Mouse (Mus musculus) frontal cortex, postnatal 36 days (tissue): Measurements from ENCODE around the gene Mapk10.
"Not testable (repeated sequence)": the region's sequence is repeated elsewhere in the genome, so short reads cannot be mapped to it uniquely, and the experiment has no call there.

Experiments
- DNase-seq, 2 experiments: peaks; one replicate each; pipeline ENCODE4 v3.0.0; 2022; ENCODE audit warnings: low spot score in 2 of 2

Mapk10 gene

DNA sequence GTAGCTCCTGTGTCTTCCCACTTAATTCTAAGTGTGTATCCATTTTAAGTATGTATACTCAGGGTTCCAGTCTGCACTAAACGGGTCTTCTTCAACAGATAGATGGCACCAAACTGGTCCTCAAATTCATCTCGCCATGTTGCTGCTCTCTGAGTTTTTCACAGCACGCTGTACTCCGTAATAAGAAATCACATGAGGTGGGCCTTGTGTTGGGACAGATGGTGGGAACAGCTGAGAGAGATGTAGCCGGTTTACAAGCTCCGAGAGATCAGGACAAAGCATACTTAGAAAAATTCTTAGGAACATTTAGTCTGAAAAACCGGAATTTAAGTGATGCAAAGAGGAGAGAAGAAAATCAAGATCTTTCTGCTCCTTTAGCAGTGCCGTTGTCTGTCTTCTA, 257.7 kb downstream of the Mapk10 start:
- peak in 1 of 2 experiments; percentile 53 for DNase-seq

DNA sequence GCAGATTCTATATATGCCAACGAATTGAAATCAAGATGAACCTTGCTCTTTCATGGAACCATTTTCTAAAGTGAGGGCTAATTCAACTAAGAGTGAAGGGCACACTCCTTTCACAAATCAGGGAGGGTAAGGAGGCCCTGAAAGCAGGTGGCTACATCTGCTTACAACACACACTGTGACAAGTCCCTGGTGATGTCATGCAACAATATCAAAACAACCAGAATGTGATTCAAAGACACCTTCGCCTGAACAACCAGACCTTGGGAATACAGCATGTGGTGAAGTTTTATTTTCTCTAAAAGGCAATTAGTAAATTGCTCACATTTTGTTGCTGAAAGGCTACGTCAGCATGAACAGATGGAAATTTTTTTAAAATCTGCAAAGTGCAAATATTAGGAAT, 258.2 kb downstream of the Mapk10 start:
- no peak for DNase-seq

DNA sequence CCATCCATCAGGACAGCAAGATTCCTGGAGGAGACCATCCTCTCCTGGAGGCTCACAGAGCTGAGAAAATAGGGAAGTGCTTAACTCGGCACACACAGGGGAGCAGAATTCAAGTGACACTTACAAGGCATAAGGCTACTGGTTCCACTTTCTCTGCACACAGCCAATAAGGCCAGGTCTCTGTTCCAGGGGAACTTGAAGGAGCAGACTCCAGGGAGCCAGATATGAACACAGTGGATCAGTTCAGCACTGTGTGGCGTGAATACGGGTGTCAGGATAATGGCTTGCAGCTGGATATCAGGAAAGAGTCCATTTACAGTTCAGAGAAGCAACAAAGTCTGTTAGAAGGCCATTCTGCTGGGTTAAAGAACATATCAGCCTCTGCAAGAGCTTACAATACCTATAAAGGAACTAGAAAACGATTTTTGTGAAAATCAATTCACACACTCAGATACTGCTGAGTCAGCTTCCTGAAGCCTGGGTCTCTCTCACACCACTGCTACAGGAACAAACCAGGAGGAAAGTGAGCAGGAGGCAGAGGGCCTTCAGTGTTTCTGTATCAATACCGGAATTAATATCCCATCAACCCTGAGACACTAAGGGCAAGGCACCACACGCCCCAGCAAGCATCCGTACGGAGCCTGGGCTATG, 263.9 kb downstream of the Mapk10 start:
- DNase-seq, result no peak

DNA sequence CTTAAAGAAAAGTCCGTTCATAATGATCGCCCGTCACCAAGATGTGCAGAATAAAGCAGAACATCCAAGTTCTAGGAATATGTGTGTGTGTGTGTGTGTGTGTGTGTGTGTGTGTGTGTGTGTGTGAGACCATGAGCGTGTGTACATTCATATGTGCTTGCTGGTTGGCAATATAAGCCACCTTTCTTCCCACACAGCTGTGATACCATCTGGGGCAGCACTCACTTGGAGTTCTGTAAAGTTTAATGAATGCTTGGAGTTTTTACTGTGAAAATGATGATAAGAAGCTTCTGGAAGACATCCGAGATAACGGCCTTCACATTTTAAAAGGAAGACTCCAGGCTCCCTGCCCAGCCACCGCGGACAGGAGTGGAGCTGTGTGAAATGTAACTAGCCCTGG, 264.5 kb downstream of the Mapk10 start:
- peak in 1 of 2 experiments; percentile 63 for DNase-seq

DNA sequence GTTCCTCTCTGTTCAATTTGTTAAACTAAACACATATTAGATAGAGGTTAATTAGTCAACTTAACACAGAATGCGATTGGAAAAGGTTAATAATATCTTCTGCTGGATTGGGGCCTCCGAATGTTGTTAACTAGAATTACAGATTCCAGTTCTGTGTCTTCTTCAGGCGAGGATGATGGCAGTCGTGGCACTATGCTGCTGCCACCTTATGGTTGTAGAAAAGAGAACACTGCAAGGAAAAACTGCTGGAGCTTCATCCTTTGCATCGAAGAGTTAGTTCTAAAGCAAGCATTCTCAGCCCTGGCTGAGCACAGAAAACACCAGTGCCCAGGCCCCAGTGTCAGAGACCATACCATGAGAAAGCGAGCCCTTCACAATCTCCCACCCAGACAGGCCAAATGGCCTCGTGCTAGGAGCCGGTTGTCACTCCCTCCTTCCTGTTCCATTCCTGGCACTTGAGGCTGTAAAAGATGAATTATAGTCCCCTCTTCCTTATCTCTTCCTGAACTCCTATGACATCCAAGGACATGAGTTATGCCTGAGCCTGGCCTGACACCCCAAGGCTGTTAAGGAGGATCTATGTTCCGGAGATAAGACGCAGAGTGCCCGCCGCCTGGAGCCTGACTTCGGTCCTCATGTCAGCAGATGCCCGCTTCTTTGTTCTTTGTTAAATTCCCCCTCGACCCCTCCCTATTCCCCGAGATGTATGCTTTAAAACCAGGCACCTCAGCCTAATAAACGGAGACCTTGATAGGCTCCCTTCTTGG, 267.1 kb downstream of the Mapk10 start:
- peak in 1 of 2 experiments; percentile 30 for DNase-seq

DNA sequence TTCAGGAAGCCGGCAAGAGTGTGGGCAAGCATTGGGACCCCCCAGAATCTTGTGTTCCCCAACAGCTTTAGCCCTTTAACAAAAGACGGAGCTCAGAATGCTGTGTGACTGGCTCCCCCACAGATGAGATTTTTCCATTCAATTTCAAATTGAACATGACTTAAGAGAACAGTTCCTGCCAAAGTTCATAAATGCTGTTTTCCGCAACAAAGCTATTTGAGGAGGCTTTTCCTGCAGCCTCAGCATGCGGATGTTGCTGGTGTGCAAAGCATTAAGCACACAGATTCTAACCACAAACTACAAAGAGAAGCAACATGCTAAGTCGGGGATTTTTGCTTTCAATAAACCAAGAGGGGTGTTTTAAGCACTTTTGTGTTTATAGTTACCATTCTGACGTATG, 281.0 kb downstream of the Mapk10 start:
- no peak for DNase-seq

DNA sequence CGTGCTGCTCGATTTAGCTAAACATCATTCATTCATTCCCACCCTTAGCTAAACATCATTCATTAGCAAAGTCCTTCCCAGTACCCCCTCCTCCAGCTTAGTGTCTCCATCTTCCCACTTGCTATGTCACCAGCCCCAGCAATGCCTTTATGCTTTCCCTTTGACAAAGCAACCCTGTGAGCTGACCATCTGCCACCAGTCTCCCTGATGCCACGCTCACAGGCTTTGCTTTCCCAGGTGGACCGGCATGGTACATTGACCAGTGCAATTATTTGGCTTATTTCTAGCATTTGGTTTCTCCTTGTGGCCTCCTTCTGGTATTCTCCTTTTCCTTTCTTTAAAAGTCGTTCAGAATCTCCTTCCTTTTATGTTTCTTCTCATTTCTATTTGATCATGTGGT, 284.3 kb downstream of the Mapk10 start:
- no peak for DNase-seq

DNA sequence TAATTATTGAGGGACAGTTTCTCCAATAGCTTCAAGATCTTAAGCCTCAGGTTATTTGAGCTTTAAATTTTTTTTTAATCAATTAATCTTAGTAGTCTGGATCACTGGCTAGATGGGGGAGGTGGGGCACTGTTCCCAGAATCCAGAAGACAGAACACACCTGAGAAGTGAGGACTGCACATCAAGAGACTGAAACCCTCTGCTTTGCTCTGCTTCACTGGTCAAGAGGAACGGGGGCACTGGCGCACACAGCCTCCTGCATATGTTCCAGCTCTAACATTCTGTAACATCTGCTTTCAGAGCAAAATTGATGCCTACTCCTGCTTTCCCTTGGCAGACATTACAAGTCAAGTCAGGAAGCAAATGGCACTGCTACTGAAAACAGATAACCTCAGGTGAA, 290.9 kb downstream of the Mapk10 start:
- no peak for DNase-seq

DNA sequence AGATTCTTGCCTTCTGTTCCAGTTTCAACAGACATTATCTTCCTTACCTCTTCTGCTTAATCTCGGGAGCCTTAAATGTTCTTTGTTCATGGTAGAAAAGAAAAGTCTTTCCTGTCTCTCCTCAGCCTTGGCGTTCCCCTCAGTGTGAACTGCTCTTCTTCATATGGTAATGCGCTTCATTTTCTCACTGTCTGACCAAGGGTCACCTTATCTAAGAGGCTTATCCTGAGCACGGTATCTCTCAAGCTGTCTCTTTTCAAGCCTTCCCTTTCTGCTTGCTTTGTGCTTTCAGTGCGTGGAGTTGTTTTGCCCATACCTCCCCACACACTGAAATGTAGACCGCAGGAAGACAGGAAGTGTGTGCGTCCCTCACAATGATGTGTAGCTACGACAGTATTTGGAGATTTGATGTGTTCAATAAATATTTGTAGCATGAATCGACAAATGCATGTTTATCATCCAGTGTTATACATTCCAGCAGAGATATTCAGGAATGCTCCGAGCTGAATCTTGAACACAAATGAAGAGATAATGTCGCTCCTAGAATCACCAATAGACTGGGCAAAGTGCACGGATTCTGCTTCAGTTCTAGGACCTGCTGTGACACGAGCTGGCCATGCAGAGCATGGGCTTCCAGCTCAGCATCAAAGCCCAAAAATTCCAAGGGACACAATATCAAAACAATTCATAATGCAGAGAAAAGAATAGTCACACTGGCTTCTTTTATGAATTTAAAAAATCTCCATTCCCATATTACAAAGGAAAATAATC, 305.5 kb downstream of the Mapk10 start:
- DNase-seq, result no peak

DNA sequence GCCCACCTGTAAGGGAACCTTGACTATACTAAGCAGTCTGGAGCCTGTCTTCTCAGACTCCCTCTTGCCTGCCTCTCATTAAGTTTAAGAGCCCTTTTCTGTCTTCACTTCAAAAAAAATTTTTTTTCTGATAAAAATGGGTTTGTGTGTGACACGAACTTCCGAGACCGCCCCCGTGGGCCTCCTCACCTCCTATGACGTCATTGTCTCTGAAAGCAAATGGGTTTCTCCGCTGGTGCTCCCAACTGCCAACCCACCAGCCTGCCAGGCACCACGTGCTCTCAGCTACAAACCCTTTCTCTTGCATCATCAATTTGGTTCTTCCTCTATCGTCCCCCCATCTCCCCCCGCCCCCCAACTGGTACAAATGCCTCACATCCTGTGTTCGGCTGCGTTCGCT, 307.1 kb downstream of the Mapk10 start:
- peak; percentile 30 to 35 for DNase-seq

DNA sequence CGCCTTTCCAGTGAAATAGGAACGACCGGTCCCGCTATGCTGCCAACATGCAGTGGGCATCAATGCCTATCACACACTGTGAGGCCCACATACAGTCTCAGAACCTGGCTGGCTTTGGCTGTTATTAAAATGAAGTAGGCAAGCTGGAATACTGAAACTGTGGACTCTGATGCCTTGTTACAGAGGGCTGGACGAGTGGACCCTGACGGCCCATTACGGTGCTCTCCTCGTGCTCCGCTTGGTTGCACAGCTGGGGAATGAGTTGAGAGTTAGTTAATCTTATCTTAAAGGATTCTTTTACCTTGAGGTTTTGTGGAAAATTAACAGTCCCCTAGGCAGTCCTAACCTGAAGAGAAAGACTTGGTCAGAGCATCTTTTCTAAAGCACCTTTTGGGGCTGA, 307.6 kb downstream of the Mapk10 start:
- no peak for DNase-seq

DNA sequence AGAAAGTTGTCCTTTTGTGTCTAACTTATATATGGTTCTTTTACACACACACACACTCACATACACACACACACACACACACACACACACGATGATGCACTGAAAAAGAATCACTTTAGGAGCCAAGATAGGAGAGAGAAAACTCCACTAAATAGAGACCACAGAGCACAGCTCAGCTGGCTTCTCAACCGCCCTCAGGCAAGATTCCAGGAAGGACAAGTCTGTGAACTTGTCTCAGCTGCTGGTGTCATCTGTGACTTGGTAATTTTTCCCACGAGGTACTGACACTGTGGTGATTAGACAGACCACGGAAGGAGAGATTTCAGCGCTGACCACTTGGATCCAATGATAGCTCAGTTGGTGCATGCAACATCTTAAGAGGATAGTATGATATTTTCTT, 310.0 kb downstream of the Mapk10 start:
- no peak for DNase-seq

DNA sequence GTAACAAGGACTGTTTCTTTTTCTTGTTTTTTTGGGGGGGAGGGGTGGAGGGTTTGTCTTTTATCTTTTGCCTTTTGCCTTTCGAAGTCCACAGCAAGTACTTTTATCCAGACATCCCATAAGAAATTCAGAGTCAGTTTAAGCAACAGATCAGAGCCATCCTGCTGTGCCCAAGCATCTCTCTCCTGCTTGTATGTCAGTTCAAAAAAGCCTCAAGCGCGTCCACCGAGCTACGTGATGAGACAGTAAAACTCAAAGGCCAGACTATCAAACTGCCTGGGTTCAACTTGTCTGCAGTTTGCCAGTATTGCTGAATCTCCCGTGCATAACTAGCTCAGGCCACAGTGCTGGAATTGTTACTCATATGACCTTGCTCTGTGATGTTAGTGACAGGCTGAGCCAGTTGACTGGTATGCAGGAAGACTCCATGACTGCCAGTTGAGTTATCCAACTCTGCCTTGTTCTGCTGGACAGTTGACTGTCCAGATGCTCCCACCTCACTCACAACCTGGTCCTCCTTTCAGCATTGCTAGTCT, 311.4 kb downstream of the Mapk10 start:
- no peak for DNase-seq

DNA sequence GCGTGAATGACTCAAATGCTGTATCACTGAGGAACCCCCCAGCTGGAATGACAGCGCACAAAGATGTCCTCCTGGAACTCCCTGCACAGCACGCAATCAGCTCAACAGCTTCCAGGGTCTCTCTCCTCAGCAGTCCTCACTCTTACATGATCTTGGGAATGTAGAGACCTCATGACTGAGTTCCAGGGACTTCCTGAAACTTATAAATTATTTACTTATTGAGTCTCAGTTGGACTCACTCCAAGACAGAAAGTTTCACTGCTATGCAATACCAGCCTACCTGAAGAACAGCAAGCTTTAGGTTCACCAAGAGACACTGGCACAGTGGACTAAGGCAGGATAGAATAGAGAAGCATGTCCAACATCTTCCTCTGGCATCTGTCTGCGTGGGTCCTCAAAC, 312.8 kb downstream of the Mapk10 start:
- DNase-seq, result no peak

DNA sequence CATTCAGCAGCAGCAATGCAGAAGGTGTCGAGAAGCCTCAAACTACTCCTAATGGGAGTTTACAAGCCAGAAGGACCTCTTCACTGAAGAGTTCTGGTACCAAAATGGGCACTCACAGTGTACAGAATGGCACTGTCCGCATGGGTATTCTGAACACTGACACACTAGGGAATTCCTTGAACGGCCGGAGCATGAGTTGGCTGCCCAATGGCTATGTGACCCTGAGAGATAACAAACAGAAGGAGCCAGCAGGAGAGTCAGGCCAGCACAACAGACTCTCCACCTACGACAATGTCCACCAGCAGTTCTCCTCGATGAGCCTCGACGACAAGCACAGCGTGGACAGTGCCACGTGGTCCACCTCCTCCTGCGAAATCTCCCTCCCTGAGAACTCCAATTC, 318.9 kb downstream of the Mapk10 start:
- DNase-seq, result no peak

DNA sequence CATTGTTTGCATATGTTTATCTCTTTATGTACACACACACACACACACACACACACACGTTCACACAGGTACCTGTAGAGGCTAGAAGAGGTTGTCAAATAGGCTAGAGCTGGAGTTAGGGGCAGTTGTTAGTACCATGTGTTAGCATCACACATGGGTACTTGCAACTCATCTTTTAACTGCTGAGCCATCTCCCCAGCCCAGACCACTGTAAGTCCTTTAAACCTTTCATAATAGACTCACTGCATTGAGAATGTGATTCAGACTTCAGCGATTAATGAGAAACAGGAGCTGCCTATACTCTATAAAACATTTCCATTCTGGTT, 322.0 kb downstream of the Mapk10 start:
- no peak for DNase-seq

DNA sequence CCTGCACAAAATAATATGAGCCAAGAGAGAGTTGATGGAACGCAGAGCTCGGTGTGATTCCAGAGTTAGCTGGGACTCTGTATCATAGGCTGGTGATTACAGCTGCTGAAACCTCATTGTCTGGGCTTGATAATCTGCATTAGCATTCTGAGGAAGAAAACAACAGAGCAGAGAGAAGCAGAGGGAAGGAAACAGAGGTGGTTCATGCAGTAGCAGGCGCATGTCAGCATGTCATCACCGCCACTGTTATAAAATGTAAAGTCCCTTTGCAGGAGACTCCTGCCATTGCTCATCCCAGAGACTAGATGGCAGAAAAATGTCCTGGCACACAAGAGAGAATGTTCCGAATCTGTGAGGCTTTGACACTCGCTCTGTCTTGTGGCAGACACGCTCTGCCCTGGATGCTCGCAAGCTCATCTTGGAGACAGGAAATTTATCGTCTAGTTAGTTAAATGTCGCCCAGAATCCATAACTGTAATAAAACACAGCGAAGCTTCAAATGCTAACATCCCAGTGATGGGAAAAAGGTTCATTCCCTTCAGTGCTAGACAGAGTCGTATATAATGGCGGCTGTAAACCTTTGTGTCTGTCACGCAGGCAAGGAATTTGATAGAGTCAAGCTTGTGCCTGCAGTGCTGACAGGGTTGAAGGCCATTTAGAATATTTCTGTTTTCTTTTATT, 322.5 kb downstream of the Mapk10 start:
- DNase-seq, result no peak

DNA sequence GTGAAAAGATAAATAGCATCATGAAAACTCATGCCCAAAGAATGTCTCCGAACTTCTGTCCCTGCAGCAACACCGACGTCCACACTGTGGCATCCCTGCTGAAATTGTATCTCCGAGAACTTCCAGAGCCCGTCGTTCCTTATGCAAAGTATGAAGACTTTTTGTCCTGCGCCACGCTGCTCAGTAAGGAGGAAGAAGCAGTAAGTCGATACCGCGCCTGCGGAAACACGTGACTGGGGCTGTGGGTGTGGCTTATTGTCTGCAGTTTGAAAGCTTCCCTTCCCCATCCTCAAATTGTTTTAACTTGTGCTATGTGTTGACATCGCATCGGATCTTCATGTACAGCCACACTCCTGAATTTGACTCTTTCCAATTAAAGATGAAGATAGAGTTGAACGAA, 335.5 kb downstream of the Mapk10 start:
- DNase-seq, result no peak

DNA sequence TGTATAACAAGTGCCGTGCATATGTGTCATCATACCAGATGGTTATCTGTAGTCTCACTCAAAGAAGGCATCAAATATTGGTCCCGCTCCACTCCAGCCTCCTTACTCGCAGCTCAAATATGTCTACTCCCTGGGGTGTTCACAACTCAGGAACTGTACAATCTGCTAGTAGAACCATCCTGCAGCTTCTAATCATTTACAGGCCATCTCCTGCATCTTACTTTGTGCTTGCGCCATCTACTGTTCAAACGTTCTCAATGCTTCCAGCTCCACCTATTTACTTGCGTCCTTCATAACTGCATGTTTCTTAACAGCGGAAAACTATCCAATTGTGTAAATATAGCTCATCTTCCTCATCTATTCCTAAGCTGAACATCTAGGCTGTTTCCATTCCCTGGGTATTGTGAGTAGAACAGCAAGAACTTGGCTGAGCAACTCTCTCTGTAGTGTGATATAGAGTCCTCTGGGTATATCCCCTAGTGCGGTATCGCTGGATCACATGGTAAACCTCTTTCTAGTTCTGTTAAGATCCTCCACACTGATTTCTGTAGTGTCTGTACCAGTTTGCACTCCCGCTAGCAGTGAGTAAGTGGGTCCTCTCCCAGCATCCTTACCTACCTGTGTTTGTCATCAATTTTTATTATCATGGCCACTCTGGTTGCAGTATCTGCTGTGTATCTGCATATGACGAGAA, 336.4 kb downstream of the Mapk10 start:
- peak; percentile 53 to 80 for DNase-seq

DNA sequence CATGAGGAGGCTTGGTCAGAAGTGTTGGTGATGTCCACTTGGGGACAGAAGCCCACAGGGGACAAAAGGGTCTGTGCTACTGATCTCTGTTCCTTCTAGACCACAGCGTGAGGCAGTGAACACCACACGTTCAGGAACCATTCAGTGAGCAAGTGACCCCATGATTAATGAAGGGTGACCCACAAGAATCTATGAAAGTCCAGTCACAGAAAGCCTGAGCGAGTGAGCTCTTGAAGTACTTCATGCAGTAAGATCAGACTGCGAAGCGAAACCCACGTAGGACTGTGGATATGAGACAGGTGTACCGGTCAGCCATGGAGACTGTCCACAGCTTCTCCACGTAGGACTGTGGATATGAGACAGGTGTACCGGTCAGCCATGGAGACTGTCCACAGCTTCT, 338.1 kb downstream of the Mapk10 start:
- not testable (repeated sequence) for DNase-seq

DNA sequence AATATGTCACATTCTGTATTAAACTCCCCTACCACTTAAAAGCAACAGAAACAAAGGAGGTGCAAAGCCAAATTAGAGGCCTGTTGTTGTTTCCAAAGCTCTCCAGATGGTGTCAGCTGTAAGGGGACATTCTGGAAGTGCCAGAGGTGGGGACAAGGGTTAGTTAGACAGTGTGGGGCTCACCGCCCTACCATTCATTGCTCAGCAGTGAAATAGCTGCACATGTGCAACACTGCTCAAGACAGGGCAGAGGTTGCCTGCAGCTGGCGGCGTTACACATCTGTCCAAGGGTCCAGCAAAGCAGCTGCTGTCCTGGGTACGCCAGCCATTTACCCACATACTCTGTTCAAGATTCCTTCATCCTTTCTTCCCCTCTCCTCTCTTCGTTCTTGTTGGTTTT, 342.9 kb downstream of the Mapk10 start:
- no peak for DNase-seq

DNA sequence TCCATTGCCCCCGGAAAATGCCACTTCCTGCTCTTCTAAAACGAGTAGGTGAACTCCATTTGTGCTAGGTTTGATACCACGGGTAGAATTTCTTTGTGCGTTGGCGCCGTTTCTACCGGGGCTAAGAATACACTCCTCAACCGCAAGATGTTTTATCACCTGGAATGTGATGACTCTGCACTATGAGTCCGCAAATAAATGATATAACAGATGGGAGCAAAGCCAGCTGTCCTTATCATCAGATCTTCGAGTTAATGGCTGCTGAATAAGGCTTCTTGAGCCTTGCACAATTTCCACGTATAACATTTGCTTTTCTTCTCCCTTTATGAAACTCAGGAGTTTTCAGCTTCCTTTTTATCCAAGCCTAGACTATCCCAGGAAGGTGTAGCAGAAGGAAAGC, 351.4 kb downstream of the Mapk10 start:
- DNase-seq, result no peak
